Comparison of ENCODE assay signal across 8 mouse cellular contexts in the genomic region with DNA sequence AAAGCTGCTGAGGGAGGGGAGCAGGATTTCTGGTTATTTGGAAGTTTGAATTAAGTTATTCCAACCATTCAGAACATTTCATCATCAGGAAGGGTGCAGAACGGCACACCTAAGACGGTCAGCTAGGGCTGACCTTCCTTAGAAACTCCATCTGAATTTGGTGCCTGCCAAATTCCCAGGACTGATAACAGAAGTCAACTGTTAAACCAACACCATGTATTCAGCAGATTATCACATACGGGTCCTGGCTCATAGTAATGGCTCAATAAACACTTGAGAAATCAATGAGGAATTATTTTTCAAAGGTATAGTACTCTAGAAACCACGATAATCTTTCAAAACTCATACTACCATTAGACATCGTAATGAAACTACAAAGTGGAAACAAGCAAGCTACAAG. TPM values are rescaled to one million over a fixed set of nuclear protein-coding genes. Genes with fewer than 3 reads are reported as not detected.
A peak's percentile ranks its signal among the peaks of the same experiment; 100 is the strongest.
DNase-seq lines count a peak whose midpoint lies in the region; ATAC-seq lines count a peak whose summit lies in the region.
"Had no signal": no experiment of that assay in that cellular context is flagged by ENCODE, and none has a peak within 500 bp of the region (broad histone marks: within the 10 kb centered on the region; RNA-seq: fewer than 3 reads in every experiment).

No protein-coding gene starts in this region.

- H3K4me1 ChIP-seq in lung, embryonic 15.5 days, result peaks cover 13% of the 10 kb centered on the region
- H3K4me1 ChIP-seq in forebrain, embryonic 10.5 days, result peaks cover 31% of the 10 kb centered on the region
- H3K4me1 ChIP-seq in limb, embryonic 15.5 days, result peaks cover 4% of the 10 kb centered on the region
- peaks cover 6% of the 10 kb centered on the region for H3K4me1 ChIP-seq in stomach, embryonic 16.5 days (ENCODE audit: control insufficient read depth, insufficient read depth, low read length)

- no peaks in the 10 kb centered on the region for H3K9me3 ChIP-seq in lung, embryonic 15.5 days
- no peaks in the 10 kb centered on the region for H3K9me3 ChIP-seq in forebrain, embryonic 10.5 days
- H3K9me3 ChIP-seq in limb, embryonic 15.5 days, result no peaks in the 10 kb centered on the region
- no peaks in the 10 kb centered on the region for H3K9me3 ChIP-seq in stomach, embryonic 16.5 days (replicated peaks; ENCODE audit: control insufficient read depth, low read length)

- H3K36me3 ChIP-seq in lung, embryonic 15.5 days, result no peaks in the 10 kb centered on the region
- H3K36me3 ChIP-seq in forebrain, embryonic 10.5 days (replicated peaks), result no peaks in the 10 kb centered on the region
- no peaks in the 10 kb centered on the region for H3K36me3 ChIP-seq in limb, embryonic 15.5 days
- no peaks in the 10 kb centered on the region for H3K36me3 ChIP-seq in stomach, embryonic 16.5 days (ENCODE audit: control insufficient read depth, insufficient read depth, low read length)

- no peak for ATAC-seq in lung, embryonic 15.5 days (ENCODE audit: borderline replicate concordance, extremely low read depth, low FRiP score, low TSS enrichment)
- no peak for ATAC-seq in limb, embryonic 15.5 days (ENCODE audit: insufficient number of reproducible peaks, low FRiP score, low TSS enrichment, low read depth)
- no peak for ATAC-seq in stomach, embryonic 16.5 days (ENCODE audit: insufficient read depth, low FRiP score)

- H3K4me3 ChIP-seq in lung, embryonic 15.5 days, result peak overlapping the region; percentile 97
- H3K4me3 ChIP-seq in forebrain, embryonic 10.5 days, result peak overlapping the region; percentile 93
- H3K4me3 ChIP-seq in limb, embryonic 15.5 days, result peak overlapping the region; percentile 91
- peak overlapping the region; percentile 25 for H3K4me3 ChIP-seq in stomach, embryonic 16.5 days (replicated peaks; ENCODE audit: low read length)

- H3K27ac ChIP-seq in lung, embryonic 15.5 days, result no peak overlapping the region
- H3K27ac ChIP-seq in forebrain, embryonic 10.5 days, result 0 out of 2 replicates have a peak overlapping the region, but pooled peaks have one; percentile 100
- H3K27ac ChIP-seq in limb, embryonic 15.5 days, result no peak overlapping the region
- H3K27ac ChIP-seq in stomach, embryonic 16.5 days (ENCODE audit: low read length), result no peak overlapping the region

- no peak for DNase-seq in lung, postnatal 14 days
- no peak for DNase-seq in forebrain, embryonic 10.5 days (ENCODE audit: extremely low spot score, low spot score)
- DNase-seq in retina, postnatal 1 day, result no peak
- no peak for DNase-seq in thymus, adult 18-20 months
- DNase-seq: adrenal gland, postnatal 10 days had no signal

- peak overlapping the region; percentile 65 for H3K4me2 ChIP-seq in lung, embryonic 15.5 days
- peak overlapping the region; percentile 49 for H3K4me2 ChIP-seq in limb, embryonic 15.5 days
- peak overlapping the region; percentile 67 for H3K4me2 ChIP-seq in stomach, embryonic 16.5 days (ENCODE audit: low read depth, low read length)

- 22% methylated on average over 5 of the region's 5 CpGs for WGBS in lung, embryonic 15.5 days
- WGBS in forebrain, embryonic 10.5 days, result 60% methylated on average over 5 of the region's 5 CpGs
- WGBS in limb, embryonic 15.5 days, result 29% methylated on average over 5 of the region's 5 CpGs
- WGBS in stomach, embryonic 16.5 days, result 29% methylated on average over 5 of the region's 5 CpGs

- H3K27me3 ChIP-seq in lung, embryonic 15.5 days, result no peaks in the 10 kb centered on the region
- H3K27me3 ChIP-seq in forebrain, embryonic 10.5 days (ENCODE audit: poor library complexity, severe bottlenecking), result no peaks in the 10 kb centered on the region
- no peaks in the 10 kb centered on the region for H3K27me3 ChIP-seq in limb, embryonic 15.5 days
- no peaks in the 10 kb centered on the region for H3K27me3 ChIP-seq in stomach, embryonic 16.5 days (ENCODE audit: control insufficient read depth, insufficient read depth, low read length)

- H3K9ac ChIP-seq in lung, embryonic 15.5 days, result no peak overlapping the region; the same call in 1 of the 2 replicates
- no peak overlapping the region for H3K9ac ChIP-seq in limb, embryonic 15.5 days
- no peak overlapping the region for H3K9ac ChIP-seq in stomach, embryonic 16.5 days (ENCODE audit: low read length)

RNA-seq across cellular contexts. Expression of a gene that starts 2.1 kb away (rescaled TPM):
- 29.5 and 33.2 TPM in 2 replicates for polyA plus RNA-seq in lung, embryonic 15.5 days (2015; fragmentation: Nextera tagmentation; extraction: Ambion mirVana)
- polyA plus RNA-seq in forebrain, embryonic 10.5 days (2016; fragmentation: Nextera tagmentation; extraction: Ambion mirVana), result 27.2 and 31.1 TPM in 2 replicates
- 24.1 and 27.9 TPM in 2 replicates for polyA plus RNA-seq in limb, embryonic 15.5 days (2015; fragmentation: Nextera tagmentation; extraction: Ambion mirVana)
- 24.4 and 24.9 TPM in 2 replicates for polyA plus RNA-seq in stomach, embryonic 16.5 days (2015; fragmentation: Nextera tagmentation; extraction: Ambion mirVana)

Comparison
In these comparisons a context has a peak if more than half of its experiments do, and no peak if none do; other contexts are left out.
1. H3K4me3 ChIP-seq: peak in every context shown above with its lines; median percentile 97 in lung, embryonic 15.5 days; 93 in forebrain, embryonic 10.5 days; 91 in limb, embryonic 15.5 days; 25 in stomach, embryonic 16.5 days.